Mouse (Mus musculus): ENCODE measurements around the gene Camta1. TPM values are rescaled to one million over a fixed set of nuclear protein-coding genes. Genes with fewer than 3 reads are reported as not detected.

The Camta1 gene
- polyA plus RNA-seq, 1 experiment from 2014 or later: 123 TPM

DNA sequence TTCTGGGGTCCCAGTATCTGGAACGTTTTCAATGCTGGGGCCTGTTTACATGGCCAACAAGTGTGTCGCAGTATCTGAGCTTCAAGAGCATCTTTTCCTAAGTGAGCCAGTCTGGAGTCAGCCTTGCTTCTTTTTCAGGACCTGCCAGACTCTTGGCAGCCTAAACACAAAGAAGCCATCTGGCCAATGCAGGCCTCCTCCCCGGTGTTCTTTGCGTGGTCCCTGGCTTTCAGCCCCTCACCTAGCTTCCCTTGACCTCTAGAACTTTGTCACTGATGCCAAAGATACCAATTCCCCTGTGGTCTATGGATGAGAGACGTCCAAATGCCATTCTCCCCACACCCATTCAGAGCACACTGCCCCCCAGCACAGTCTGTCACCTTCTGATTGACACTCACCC, 289.0 kb downstream of the Camta1 start:
- WGBS: 49% methylated on average over 5 of the region's 5 CpGs
- no peak overlapping the region for H3K4me3 ChIP-seq (ENCODE audit: low read depth, low read length)
- H3K27ac ChIP-seq (ENCODE audit: low read depth, low read length): no peak overlapping the region
- ATAC-seq: no peak
- H3K4me1 ChIP-seq (ENCODE audit: control insufficient read depth, insufficient read depth, low read length): peaks cover 12% of the 10 kb centered on the region
- no peak for DNase-seq (ENCODE audit: low spot score)
- H3K27me3 ChIP-seq (replicated peaks; ENCODE audit: control insufficient read depth, insufficient read depth, low read length): no peaks in the 10 kb centered on the region
- no peaks in the 10 kb centered on the region for H3K9me3 ChIP-seq (replicated peaks; ENCODE audit: control insufficient read depth, low read length)
- H3K4me2 ChIP-seq (ENCODE audit: low read length): no peak overlapping the region
- H3K9ac ChIP-seq (ENCODE audit: low read length): no peak overlapping the region
- no peaks in the 10 kb centered on the region for H3K36me3 ChIP-seq (ENCODE audit: control insufficient read depth, insufficient read depth, low read length)

GRCm38 (mm10) chr4:151569586-151569985, 292.1 kb downstream of the Camta1 start:
- Histone ChIP-seq H3K4me3 (ENCODE audit: low read depth, low read length) (no peak overlapping the region), H3K36me3 (ENCODE audit: control insufficient read depth, insufficient read depth, low read length) (no peaks in the 10 kb centered on the region), H3K27ac (ENCODE audit: low read depth, low read length) (no peak overlapping the region), H3K27me3 (replicated peaks; ENCODE audit: control insufficient read depth, insufficient read depth, low read length) (no peaks in the 10 kb centered on the region), H3K4me1 (ENCODE audit: control insufficient read depth, insufficient read depth, low read length) (peaks cover 12% of the 10 kb centered on the region), H3K9me3 (replicated peaks; ENCODE audit: control insufficient read depth, low read length) (no peaks in the 10 kb centered on the region), H3K9ac (ENCODE audit: low read length) (no peak overlapping the region), H3K4me2 (ENCODE audit: low read length) (no peak overlapping the region)
- 65% methylated on average over 3 of the region's 3 CpGs for WGBS
- DNase-seq (ENCODE audit: low spot score): no peak
- ATAC-seq: no peak

DNA sequence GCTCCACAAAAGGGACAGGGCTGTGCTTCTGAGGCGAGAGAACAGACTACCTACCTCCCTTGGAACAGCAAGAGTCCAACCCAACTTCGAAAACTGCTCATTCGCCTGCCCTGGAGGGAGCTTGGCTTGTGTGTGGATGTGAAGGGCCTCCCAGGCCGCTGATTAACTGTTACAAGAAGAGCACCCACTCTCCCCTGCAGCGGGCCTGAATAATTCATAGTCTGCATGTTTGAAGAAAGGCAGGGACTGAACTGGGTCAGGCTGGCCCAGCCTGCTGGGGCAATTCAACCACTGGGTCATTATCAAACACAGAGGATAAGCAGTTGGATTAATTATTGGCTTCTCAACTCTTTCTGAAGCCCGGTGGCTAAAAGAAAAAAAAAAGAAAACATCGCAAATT, 292.8 kb downstream of the Camta1 start:
- peaks cover 8% of the 10 kb centered on the region for H3K4me1 ChIP-seq (ENCODE audit: control insufficient read depth, insufficient read depth, low read length)
- no peak overlapping the region for H3K4me3 ChIP-seq (ENCODE audit: low read depth, low read length)
- no peak overlapping the region for H3K27ac ChIP-seq (ENCODE audit: low read depth, low read length)
- H3K27me3 ChIP-seq (replicated peaks; ENCODE audit: control insufficient read depth, insufficient read depth, low read length): no peaks in the 10 kb centered on the region
- ATAC-seq (0 out of 2 replicates have a peak, but pooled peaks have one; percentile 18), DNase-seq (ENCODE audit: low spot score) (peak; percentile 37)
- H3K9ac ChIP-seq (ENCODE audit: low read length): no peak overlapping the region
- H3K4me2 ChIP-seq (ENCODE audit: low read length): no peak overlapping the region
- 24% methylated on average over 7 of the region's 7 CpGs for WGBS
- no peaks in the 10 kb centered on the region for H3K9me3 ChIP-seq (replicated peaks; ENCODE audit: control insufficient read depth, low read length)
- H3K36me3 ChIP-seq (ENCODE audit: control insufficient read depth, insufficient read depth, low read length): no peaks in the 10 kb centered on the region

- H3K36me3 ChIP-seq (ENCODE audit: control insufficient read depth, insufficient read depth, low read length): no peaks in the 10 kb centered on the region
- peaks cover 8% of the 10 kb centered on the region for H3K4me1 ChIP-seq (ENCODE audit: control insufficient read depth, insufficient read depth, low read length)
- 80% methylated on average over 4 of the region's 4 CpGs for WGBS
- ATAC-seq: no peak
- H3K27me3 ChIP-seq (replicated peaks; ENCODE audit: control insufficient read depth, insufficient read depth, low read length): no peaks in the 10 kb centered on the region
- DNase-seq (ENCODE audit: low spot score): no peak
- H3K9me3 ChIP-seq (replicated peaks; ENCODE audit: control insufficient read depth, low read length): no peaks in the 10 kb centered on the region
- no peak overlapping the region for H3K9ac ChIP-seq (ENCODE audit: low read length)
- H3K4me3 ChIP-seq (ENCODE audit: low read depth, low read length): no peak overlapping the region
- no peak overlapping the region for H3K27ac ChIP-seq (ENCODE audit: low read depth, low read length)
- H3K4me2 ChIP-seq (ENCODE audit: low read length): no peak overlapping the region
These were observed 294.6 kb downstream of the Camta1 start for GRCm38 (mm10) chr4:151567105-151567504.

DNA sequence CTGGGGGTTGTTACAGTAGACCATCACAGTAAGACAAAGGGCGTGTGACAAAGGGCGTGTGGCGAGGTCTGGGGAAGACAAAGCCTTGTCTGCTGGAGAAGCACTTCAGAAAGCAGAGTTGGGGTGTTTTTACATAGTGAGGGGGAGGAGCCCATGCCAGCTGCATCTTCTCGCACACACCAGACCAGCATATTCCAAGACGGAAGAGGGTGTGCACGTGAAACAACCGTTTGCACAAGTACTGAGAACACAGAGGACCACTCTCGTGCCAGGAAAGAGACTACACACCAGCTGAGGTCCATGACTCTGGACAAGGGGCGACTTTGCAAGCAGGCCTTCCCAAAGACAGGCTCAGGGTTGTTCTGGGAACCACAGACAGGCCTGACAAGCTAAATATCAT, 306.2 kb downstream of the Camta1 start:
- DNase-seq (ENCODE audit: low spot score) (no peak), ATAC-seq (no peak)
- Histone ChIP-seq H3K36me3 (ENCODE audit: control insufficient read depth, insufficient read depth, low read length) (no peaks in the 10 kb centered on the region), H3K9ac (ENCODE audit: low read length) (no peak overlapping the region), H3K4me2 (ENCODE audit: low read length) (no peak overlapping the region), H3K9me3 (replicated peaks; ENCODE audit: control insufficient read depth, low read length) (no peaks in the 10 kb centered on the region), H3K27ac (ENCODE audit: low read depth, low read length) (no peak overlapping the region), H3K4me1 (ENCODE audit: control insufficient read depth, insufficient read depth, low read length) (0 out of 2 replicates have a peak, but pooled peaks cover 1% of the 10 kb centered on the region), H3K4me3 (ENCODE audit: low read depth, low read length) (no peak overlapping the region), H3K27me3 (replicated peaks; ENCODE audit: control insufficient read depth, insufficient read depth, low read length) (no peaks in the 10 kb centered on the region)
- 79% methylated on average over 9 of the region's 9 CpGs for WGBS

DNA sequence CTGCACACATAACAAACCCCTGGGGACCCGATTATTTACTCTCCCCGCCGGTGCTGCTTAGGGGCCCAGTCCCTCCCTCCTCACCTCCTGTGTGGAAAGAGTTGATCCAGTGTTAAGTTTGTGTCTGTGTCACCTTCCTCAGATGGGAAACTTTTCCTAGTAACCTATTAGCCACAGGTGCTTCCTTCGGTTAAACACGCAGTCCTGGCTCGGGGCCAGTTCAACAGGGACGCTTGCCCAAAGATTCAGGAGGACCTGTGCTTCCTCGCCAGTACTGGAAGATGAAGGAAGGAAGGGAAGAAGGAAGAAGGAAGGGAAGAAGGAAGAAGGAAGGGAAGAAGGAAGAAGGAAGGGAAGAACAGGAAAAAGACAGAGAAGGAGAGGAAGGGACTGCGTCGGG, 312.2 kb downstream of the Camta1 start:
- ATAC-seq: no peak
- Histone ChIP-seq H3K4me2 (ENCODE audit: low read length) (no peak overlapping the region), H3K4me1 (ENCODE audit: control insufficient read depth, insufficient read depth, low read length) (0 out of 2 replicates have a peak, but pooled peaks cover 3% of the 10 kb centered on the region), H3K27me3 (replicated peaks; ENCODE audit: control insufficient read depth, insufficient read depth, low read length) (no peaks in the 10 kb centered on the region), H3K4me3 (ENCODE audit: low read depth, low read length) (no peak overlapping the region), H3K36me3 (ENCODE audit: control insufficient read depth, insufficient read depth, low read length) (no peaks in the 10 kb centered on the region), H3K9me3 (replicated peaks; ENCODE audit: control insufficient read depth, low read length) (no peaks in the 10 kb centered on the region), H3K9ac (ENCODE audit: low read length) (no peak overlapping the region), H3K27ac (ENCODE audit: low read depth, low read length) (no peak overlapping the region)
- 57% methylated on average over 10 of the region's 10 CpGs for WGBS
- DNase-seq (ENCODE audit: low spot score): no peak

- Histone ChIP-seq H3K9ac (ENCODE audit: low read length) (no peak overlapping the region), H3K27me3 (replicated peaks; ENCODE audit: control insufficient read depth, insufficient read depth, low read length) (no peaks in the 10 kb centered on the region), H3K9me3 (replicated peaks; ENCODE audit: control insufficient read depth, low read length) (no peaks in the 10 kb centered on the region), H3K27ac (ENCODE audit: low read depth, low read length) (no peak overlapping the region), H3K36me3 (ENCODE audit: control insufficient read depth, insufficient read depth, low read length) (no peaks in the 10 kb centered on the region), H3K4me1 (ENCODE audit: control insufficient read depth, insufficient read depth, low read length) (0 out of 2 replicates have a peak, but pooled peaks cover under 1% of the 10 kb centered on the region), H3K4me2 (ENCODE audit: low read length) (no peak overlapping the region), H3K4me3 (ENCODE audit: low read depth, low read length) (no peak overlapping the region)
- no peak for DNase-seq (ENCODE audit: low spot score)
- ATAC-seq: no peak
- 86% methylated on average over 3 of the region's 3 CpGs for WGBS
These were observed 316.2 kb downstream of the Camta1 start for GRCm38 (mm10) chr4:151545452-151545851.

GRCm38 (mm10) chr4:151544191-151544590, 317.5 kb downstream of the Camta1 start:
- WGBS: 36% methylated on average over 5 of the region's 5 CpGs

DNA sequence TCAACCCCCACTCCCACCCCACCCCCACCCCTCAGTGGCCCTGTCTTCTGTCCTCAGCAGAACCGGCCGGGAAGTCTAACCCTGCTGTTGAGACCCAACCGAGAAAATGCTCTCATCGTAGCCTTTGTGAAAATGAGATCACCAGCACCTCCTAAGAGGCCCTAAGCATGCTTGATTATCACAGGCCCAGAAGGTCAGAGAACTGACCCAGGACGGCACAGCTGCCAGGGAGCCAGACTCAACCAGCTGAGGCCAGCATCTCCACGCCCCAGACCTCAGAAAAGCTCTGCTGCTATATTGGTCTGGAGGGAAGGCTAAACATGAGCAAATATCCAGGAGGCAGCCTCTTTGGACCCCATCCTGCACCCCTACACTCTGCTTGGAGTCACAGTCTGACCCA, 321.1 kb downstream of the Camta1 start:
- H3K36me3 ChIP-seq (ENCODE audit: control insufficient read depth, insufficient read depth, low read length): no peaks in the 10 kb centered on the region
- no peaks in the 10 kb centered on the region for H3K9me3 ChIP-seq (replicated peaks; ENCODE audit: control insufficient read depth, low read length)
- peaks cover 2% of the 10 kb centered on the region; the same call in 1 of the 2 replicates for H3K4me1 ChIP-seq (ENCODE audit: control insufficient read depth, insufficient read depth, low read length)
- H3K4me2 ChIP-seq (ENCODE audit: low read length): no peak overlapping the region
- H3K27ac ChIP-seq (ENCODE audit: low read depth, low read length): no peak overlapping the region
- 77% methylated on average over 6 of the region's 6 CpGs for WGBS
- H3K9ac ChIP-seq (ENCODE audit: low read length): no peak overlapping the region
- DNase-seq (ENCODE audit: low spot score) (no peak), ATAC-seq (no peak)
- no peak overlapping the region for H3K4me3 ChIP-seq (ENCODE audit: low read depth, low read length)
- no peaks in the 10 kb centered on the region for H3K27me3 ChIP-seq (replicated peaks; ENCODE audit: control insufficient read depth, insufficient read depth, low read length)

More at GRCm38 (mm10) chr4:151544191-151544590, 317.5 kb downstream of the Camta1 start:
- H3K36me3 ChIP-seq (ENCODE audit: control insufficient read depth, insufficient read depth, low read length): no peaks in the 10 kb centered on the region
- ATAC-seq: no peak
- DNase-seq (ENCODE audit: low spot score): no peak
- H3K9me3 ChIP-seq (replicated peaks; ENCODE audit: control insufficient read depth, low read length): no peaks in the 10 kb centered on the region
- H3K9ac ChIP-seq (ENCODE audit: low read length): no peak overlapping the region
- no peaks in the 10 kb centered on the region for H3K27me3 ChIP-seq (replicated peaks; ENCODE audit: control insufficient read depth, insufficient read depth, low read length)
- H3K4me3 ChIP-seq (ENCODE audit: low read depth, low read length): no peak overlapping the region
- H3K4me1 ChIP-seq (ENCODE audit: control insufficient read depth, insufficient read depth, low read length): no peaks in the 10 kb centered on the region
- no peak overlapping the region for H3K27ac ChIP-seq (ENCODE audit: low read depth, low read length)
- H3K4me2 ChIP-seq (ENCODE audit: low read length): no peak overlapping the region
